Mouse (Mus musculus): ENCODE measurements at regions not wholly inside any gene's neighbourhood (a gene's known extent, or its start where the extent isn't known, plus 50 kb on each side); places are given as distances from the start of the nearest gene placed in this dataset.

DNA sequence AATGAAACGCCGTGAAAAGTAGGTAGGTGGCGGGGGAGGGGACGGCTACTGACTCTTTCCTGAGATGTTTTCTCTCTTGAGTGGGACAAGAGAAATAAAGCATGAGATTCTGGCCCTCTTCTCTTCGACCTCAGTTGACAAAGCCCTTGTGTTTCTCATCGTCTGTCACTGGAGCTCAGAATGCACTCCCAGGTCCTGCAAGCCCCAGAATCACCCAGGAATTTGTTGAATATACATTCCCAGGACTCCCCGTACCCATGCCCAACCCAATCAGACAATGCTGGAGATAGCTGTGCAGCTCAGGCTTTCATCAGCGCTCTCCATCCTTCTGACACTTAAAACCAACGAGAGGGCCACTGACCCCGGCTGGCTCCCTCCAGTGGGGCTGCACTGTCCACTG, 422.9 kb downstream of the Wdr11 start:
- Histone ChIP-seq H3K9ac (no peak overlapping the region), H3K4me1 (replicated peaks) (no peaks in the 10 kb centered on the region), H3K27ac (replicated peaks) (no peak overlapping the region), H3K36me3 (replicated peaks) (no peaks in the 10 kb centered on the region), H3K4me2 (no peak overlapping the region), H3K9me3 (replicated peaks) (no peaks in the 10 kb centered on the region), H3K4me3 (replicated peaks) (no peak overlapping the region), H3K27me3 (no peaks in the 10 kb centered on the region)
- WGBS (ENCODE audit: insufficient replicate concordance): 65% methylated on average over 10 of the region's 10 CpGs
- ATAC-seq (ENCODE audit: insufficient read depth): no peak

- no peaks in the 10 kb centered on the region for H3K36me3 ChIP-seq (replicated peaks)
- 45% methylated on average over 5 of the region's 5 CpGs for WGBS (ENCODE audit: insufficient replicate concordance)
- no peak for ATAC-seq (ENCODE audit: insufficient read depth)
- no peaks in the 10 kb centered on the region for H3K9me3 ChIP-seq (replicated peaks)
- H3K27ac ChIP-seq (replicated peaks): no peak overlapping the region
- no peak overlapping the region for H3K9ac ChIP-seq
- H3K27me3 ChIP-seq: no peaks in the 10 kb centered on the region
- H3K4me3 ChIP-seq (replicated peaks): no peak overlapping the region
- no peak overlapping the region for H3K4me2 ChIP-seq
- H3K4me1 ChIP-seq (replicated peaks): no peaks in the 10 kb centered on the region
Observed at GRCm38 (mm10) chr7:130015375-130016014, 423.8 kb downstream of the Wdr11 start.

- Histone ChIP-seq H3K27ac (replicated peaks) (no peak overlapping the region), H3K9me3 (replicated peaks) (no peaks in the 10 kb centered on the region), H3K36me3 (replicated peaks) (no peaks in the 10 kb centered on the region), H3K4me3 (replicated peaks) (no peak overlapping the region), H3K9ac (no peak overlapping the region), H3K4me1 (replicated peaks) (no peaks in the 10 kb centered on the region), H3K4me2 (no peak overlapping the region), H3K27me3 (no peaks in the 10 kb centered on the region)
- 47% methylated on average over 17 of the region's 17 CpGs for WGBS (ENCODE audit: insufficient replicate concordance)
- ATAC-seq (ENCODE audit: insufficient read depth): no peak
Observed at GRCm38 (mm10) chr7:130016015-130016874, 424.6 kb downstream of the Wdr11 start.

DNA sequence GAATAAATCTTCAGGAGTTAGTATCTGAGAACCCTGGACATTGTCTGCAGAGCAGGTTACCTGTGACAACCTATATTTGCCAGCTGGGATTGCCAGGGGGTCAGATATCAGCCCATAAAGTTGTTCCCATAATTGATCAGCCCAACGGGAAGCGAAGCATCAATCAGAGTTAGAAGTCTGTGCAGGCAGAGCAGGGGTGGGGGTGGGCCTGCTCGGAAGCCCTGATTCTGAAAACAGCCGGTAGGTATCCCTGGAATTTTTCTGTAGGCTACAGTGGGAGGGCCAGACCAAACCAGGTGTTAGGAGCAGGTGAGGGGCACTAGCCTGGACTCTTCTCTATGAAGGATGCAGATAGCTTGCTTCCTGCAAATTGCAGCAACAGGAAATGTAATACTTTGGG, 427.2 kb downstream of the Wdr11 start:
- Histone ChIP-seq H3K9ac (no peak overlapping the region), H3K9me3 (replicated peaks) (no peaks in the 10 kb centered on the region), H3K36me3 (replicated peaks) (no peaks in the 10 kb centered on the region), H3K4me2 (no peak overlapping the region), H3K27me3 (no peaks in the 10 kb centered on the region), H3K4me3 (replicated peaks) (no peak overlapping the region), H3K4me1 (replicated peaks) (no peaks in the 10 kb centered on the region), H3K27ac (replicated peaks) (no peak overlapping the region)
- no peak for ATAC-seq (ENCODE audit: insufficient read depth)
- WGBS (ENCODE audit: insufficient replicate concordance): 38% methylated on average over 4 of the region's 4 CpGs

GRCm38 (mm10) chr7:130028945-130029344, 437.3 kb downstream of the Wdr11 start:
- Histone ChIP-seq H3K27ac (replicated peaks) (no peak overlapping the region), H3K36me3 (replicated peaks) (no peaks in the 10 kb centered on the region), H3K9me3 (replicated peaks) (no peaks in the 10 kb centered on the region), H3K4me2 (no peak overlapping the region), H3K4me1 (replicated peaks) (no peaks in the 10 kb centered on the region), H3K4me3 (replicated peaks) (no peak overlapping the region), H3K27me3 (no peaks in the 10 kb centered on the region), H3K9ac (no peak overlapping the region)
- ATAC-seq (ENCODE audit: insufficient read depth): no peak

DNA sequence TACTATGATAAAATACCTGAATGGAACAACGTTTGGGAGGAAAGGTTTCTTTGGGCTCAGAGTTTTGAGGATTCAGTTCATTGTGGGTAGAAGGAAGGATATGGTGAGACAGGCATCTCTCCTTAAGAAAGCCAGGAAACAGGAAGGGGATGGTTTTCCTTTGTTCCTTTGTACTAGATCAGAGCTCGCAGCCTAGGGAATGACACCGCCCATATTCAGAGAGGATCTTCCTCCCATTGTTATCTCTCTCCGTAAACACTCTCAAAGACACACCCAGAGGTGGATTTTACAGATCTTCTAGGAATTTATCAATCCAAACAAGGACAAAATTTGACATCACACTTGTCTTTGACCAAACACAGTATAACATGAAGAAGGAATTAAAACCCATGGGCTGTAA, 439.0 kb downstream of the Wdr11 start:
- ATAC-seq (ENCODE audit: insufficient read depth): no peak
- H3K27me3 ChIP-seq: no peaks in the 10 kb centered on the region
- H3K4me3 ChIP-seq (replicated peaks): no peak overlapping the region
- H3K9ac ChIP-seq: no peak overlapping the region
- no peaks in the 10 kb centered on the region for H3K9me3 ChIP-seq (replicated peaks)
- no peak overlapping the region for H3K27ac ChIP-seq (replicated peaks)
- H3K4me1 ChIP-seq (replicated peaks): no peaks in the 10 kb centered on the region
- H3K36me3 ChIP-seq (replicated peaks): no peaks in the 10 kb centered on the region
- WGBS (ENCODE audit: insufficient replicate concordance): 44% methylated on average over 4 of the region's 4 CpGs
- H3K4me2 ChIP-seq: no peak overlapping the region

GRCm38 (mm10) chr7:130036235-130036634, 444.6 kb downstream of the Wdr11 start:
- Histone ChIP-seq H3K36me3 (replicated peaks) (no peaks in the 10 kb centered on the region), H3K9ac (no peak overlapping the region), H3K27ac (replicated peaks) (no peak overlapping the region), H3K4me1 (replicated peaks) (no peaks in the 10 kb centered on the region), H3K4me2 (no peak overlapping the region), H3K4me3 (replicated peaks) (no peak overlapping the region), H3K27me3 (no peaks in the 10 kb centered on the region), H3K9me3 (replicated peaks) (no peaks in the 10 kb centered on the region)
- WGBS (ENCODE audit: insufficient replicate concordance): 76% methylated on average over 5 of the region's 5 CpGs
- no peak for ATAC-seq (ENCODE audit: insufficient read depth)

GRCm38 (mm10) chr7:130036845-130037572, 445.3 kb downstream of the Wdr11 start:
- H3K4me3 ChIP-seq (replicated peaks): no peak overlapping the region
- H3K9ac ChIP-seq: no peak overlapping the region
- no peak for ATAC-seq (ENCODE audit: insufficient read depth)
- H3K4me2 ChIP-seq: no peak overlapping the region
- H3K36me3 ChIP-seq (replicated peaks): no peaks in the 10 kb centered on the region
- H3K4me1 ChIP-seq (replicated peaks): no peaks in the 10 kb centered on the region
- WGBS (ENCODE audit: insufficient replicate concordance): 66% methylated on average over 8 of the region's 8 CpGs
- H3K27me3 ChIP-seq: no peaks in the 10 kb centered on the region
- H3K9me3 ChIP-seq (replicated peaks): no peaks in the 10 kb centered on the region
- H3K27ac ChIP-seq (replicated peaks): no peak overlapping the region

- H3K9ac ChIP-seq: no peak overlapping the region
- no peaks in the 10 kb centered on the region for H3K36me3 ChIP-seq (replicated peaks)
Observed at GRCm38 (mm10) chr7:130037573-130037925, 445.9 kb downstream of the Wdr11 start.

GRCm38 (mm10) chr7:130040596-130040995, 448.9 kb downstream of the Wdr11 start:
- Histone ChIP-seq H3K9me3 (replicated peaks) (no peaks in the 10 kb centered on the region), H3K4me3 (replicated peaks) (no peak overlapping the region), H3K36me3 (replicated peaks) (no peaks in the 10 kb centered on the region), H3K4me2 (no peak overlapping the region), H3K4me1 (replicated peaks) (no peaks in the 10 kb centered on the region), H3K9ac (no peak overlapping the region), H3K27me3 (no peaks in the 10 kb centered on the region), H3K27ac (replicated peaks) (no peak overlapping the region)
- 54% methylated on average over 8 of the region's 8 CpGs for WGBS (ENCODE audit: insufficient replicate concordance)
- ATAC-seq (ENCODE audit: insufficient read depth): no peak

More at GRCm38 (mm10) chr7:130037573-130037925, 445.9 kb downstream of the Wdr11 start:
- no peak for ATAC-seq (ENCODE audit: insufficient read depth)
- Histone ChIP-seq H3K27me3 (no peaks in the 10 kb centered on the region), H3K9me3 (replicated peaks) (no peaks in the 10 kb centered on the region), H3K4me2 (no peak overlapping the region), H3K4me1 (replicated peaks) (no peaks in the 10 kb centered on the region), H3K27ac (replicated peaks) (no peak overlapping the region), H3K4me3 (replicated peaks) (no peak overlapping the region)
- 50% methylated on average over 4 of the region's 4 CpGs for WGBS (ENCODE audit: insufficient replicate concordance)

- Histone ChIP-seq H3K4me1 (replicated peaks) (no peaks in the 10 kb centered on the region), H3K36me3 (replicated peaks) (no peaks in the 10 kb centered on the region), H3K4me2 (no peak overlapping the region), H3K9ac (no peak overlapping the region), H3K9me3 (replicated peaks) (no peaks in the 10 kb centered on the region), H3K27me3 (no peaks in the 10 kb centered on the region), H3K27ac (replicated peaks) (no peak overlapping the region), H3K4me3 (replicated peaks) (no peak overlapping the region)
- WGBS (ENCODE audit: insufficient replicate concordance): 62% methylated on average over 11 of the region's 11 CpGs
- no peak for ATAC-seq (ENCODE audit: insufficient read depth)
Observed at GRCm38 (mm10) chr7:130041402-130041965, 449.8 kb downstream of the Wdr11 start.
